14 mouse cellular contexts compared by ENCODE assay signal in the genomic region with DNA sequence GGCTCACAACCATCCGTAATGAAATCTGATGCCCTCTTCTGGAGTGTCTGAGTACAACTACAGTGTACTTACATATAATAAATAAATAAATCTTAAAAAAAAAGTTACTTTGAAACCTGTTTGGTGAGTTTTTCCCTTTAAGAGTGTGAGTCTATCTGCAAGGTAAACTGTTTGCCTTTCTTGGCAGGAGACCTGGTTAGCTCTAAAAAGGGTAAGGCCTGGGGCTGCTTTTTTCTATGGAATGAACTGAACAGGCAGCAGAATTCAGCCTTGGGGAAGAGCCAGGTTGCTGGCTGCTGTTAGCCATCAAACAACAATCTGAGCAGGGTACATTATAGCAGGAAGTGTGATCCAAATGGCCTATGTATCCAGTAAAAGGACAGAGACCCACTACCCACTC. TPM values are rescaled to one million over a fixed set of nuclear protein-coding genes. Genes with fewer than 3 reads are reported as not detected.
A peak's percentile ranks its signal among the peaks of the same experiment; 100 is the strongest.
DNase-seq lines count a peak whose midpoint lies in the region; ATAC-seq lines count a peak whose summit lies in the region.
"Had no signal": no experiment of that assay in that cellular context is flagged by ENCODE, and none has a peak within 500 bp of the region (broad histone marks: within the 10 kb centered on the region; RNA-seq: fewer than 3 reads in every experiment).

No protein-coding gene starts in this region.

- H3K4me1 ChIP-seq in intestine, embryonic 15.5 days (replicated peaks) = peaks cover 4% of the 10 kb centered on the region; the same call in 1 of the 2 replicates
- H3K4me1 ChIP-seq in stomach, embryonic 14.5 days (ENCODE audit: control insufficient read depth, insufficient read depth, low read length) = peaks cover 3% of the 10 kb centered on the region; the same call in 1 of the 2 replicates
- H3K4me1 ChIP-seq: forebrain, embryonic 13.5 days; midbrain, embryonic 10.5 days had no signal

- peak; percentile 17 to 46 for DNase-seq in lung, adult 18-20 months
- DNase-seq in lung, postnatal 10 days = no peak
- DNase-seq in kidney, postnatal 14 days = peak; percentile 34
- no peak for DNase-seq in natural killer cell, adult 2 months (ENCODE audit: low spot score in 2 of 2)
- DNase-seq in ovary, adult 18-20 months (ENCODE audit: low spot score) = no peak
- DNase-seq in cerebellum, postnatal 10 days = no peak
- DNase-seq: cerebellum, adult 9-10 months; right cerebral cortex, postnatal 4 days had no signal

- H3K9ac ChIP-seq in intestine, embryonic 15.5 days = no peak overlapping the region
- H3K9ac ChIP-seq in stomach, embryonic 14.5 days (replicated peaks; ENCODE audit: low read depth, low read length) = no peak overlapping the region
- H3K9ac ChIP-seq: forebrain, embryonic 13.5 days; hindbrain, embryonic 14.5 days had no signal

- H3K27ac ChIP-seq in intestine, embryonic 15.5 days = 0 out of 2 replicates have a peak overlapping the region, but pooled peaks have one; percentile 41
- H3K27ac ChIP-seq in stomach, embryonic 14.5 days (ENCODE audit: low read length) = peak overlapping the region; percentile 53
- H3K27ac ChIP-seq: forebrain, embryonic 13.5 days; hindbrain, embryonic 14.5 days; midbrain, embryonic 10.5 days had no signal

- H3K4me3 ChIP-seq in intestine, embryonic 15.5 days (replicated peaks) = no peak overlapping the region
- H3K4me3 ChIP-seq in stomach, embryonic 14.5 days (ENCODE audit: low read depth, low read length) = no peak overlapping the region
- H3K4me3 ChIP-seq: forebrain, embryonic 13.5 days; midbrain, embryonic 10.5 days had no signal

- no peaks in the 10 kb centered on the region for H3K27me3 ChIP-seq in intestine, embryonic 15.5 days (replicated peaks)
- no peaks in the 10 kb centered on the region for H3K27me3 ChIP-seq in stomach, embryonic 14.5 days (ENCODE audit: control insufficient read depth, insufficient read depth, low read length)

- H3K36me3 ChIP-seq in intestine, embryonic 15.5 days = no peaks in the 10 kb centered on the region
- H3K36me3 ChIP-seq in stomach, embryonic 14.5 days (ENCODE audit: control insufficient read depth, insufficient read depth, low read length) = no peaks in the 10 kb centered on the region
- H3K36me3 ChIP-seq: midbrain, embryonic 10.5 days had no signal

- H3K4me2 ChIP-seq in intestine, embryonic 15.5 days (replicated peaks) = no peak overlapping the region
- H3K4me2 ChIP-seq in stomach, embryonic 14.5 days (replicated peaks; ENCODE audit: low read depth, low read length) = no peak overlapping the region
- H3K4me2 ChIP-seq: forebrain, embryonic 13.5 days; heart, embryonic 11.5 days; hindbrain, embryonic 14.5 days had no signal

- no peaks in the 10 kb centered on the region for H3K9me3 ChIP-seq in intestine, embryonic 15.5 days
- no peaks in the 10 kb centered on the region; the same call in 1 of the 2 replicates for H3K9me3 ChIP-seq in stomach, embryonic 14.5 days (ENCODE audit: control insufficient read depth, low read depth, low read length)
- H3K9me3 ChIP-seq: forebrain, embryonic 13.5 days; midbrain, embryonic 10.5 days had no signal

- ATAC-seq in intestine, embryonic 15.5 days = peak; percentile 71
- no peak for ATAC-seq in stomach, embryonic 14.5 days (ENCODE audit: insufficient number of reproducible peaks, insufficient read depth, low FRiP score, low read depth)
- ATAC-seq: forebrain, embryonic 13.5 days had no signal

- WGBS in intestine, embryonic 15.5 days = 72% methylated on average over 1 of the region's 1 CpGs
- WGBS in stomach, embryonic 14.5 days = 61% methylated on average over 1 of the region's 1 CpGs

RNA-seq across cellular contexts. Expression of gene Med15, which starts 10.1 kb away (rescaled TPM):
- 38.0 and 43.0 TPM in 2 replicates for polyA plus RNA-seq in intestine, embryonic 15.5 days (2015; fragmentation: Nextera tagmentation; extraction: Ambion mirVana)
- polyA plus RNA-seq in stomach, embryonic 14.5 days (2014; fragmentation: Nextera tagmentation; extraction: Ambion mirVana) = 45.8 and 47.5 TPM in 2 replicates

RNA-seq across cellular contexts. Expression of gene Klhl22, which starts 16.6 kb away (rescaled TPM):
- 52.3 and 55.6 TPM in 2 replicates for polyA plus RNA-seq in intestine, embryonic 15.5 days (2015; fragmentation: Nextera tagmentation; extraction: Ambion mirVana)
- polyA plus RNA-seq in stomach, embryonic 14.5 days (2014; fragmentation: Nextera tagmentation; extraction: Ambion mirVana) = 69.8 and 76.6 TPM in 2 replicates

RNA-seq across cellular contexts. Expression of gene Scarf2, which starts 54.3 kb away (rescaled TPM):
- polyA plus RNA-seq in intestine, embryonic 15.5 days (2015; fragmentation: Nextera tagmentation; extraction: Ambion mirVana) = 11.5 and 11.7 TPM in 2 replicates
- polyA plus RNA-seq in stomach, embryonic 14.5 days (2014; fragmentation: Nextera tagmentation; extraction: Ambion mirVana) = 17.8 and 23.3 TPM in 2 replicates

Comparison
In these comparisons a context has a peak if more than half of its experiments do, and no peak if none do; other contexts are left out.
1. DNase-seq: peak in lung, adult 18-20 months (2 of 2) and kidney, postnatal 14 days (single experiment); none in lung, postnatal 10 days (single experiment), natural killer cell, adult 2 months (0 of 2), ovary, adult 18-20 months (single experiment) and cerebellum, postnatal 10 days (0 of 2).